Mouse (Mus musculus) neural tube, embryonic 13.5 days (tissue): ENCODE data around the gene Ttll3. TPM values are rescaled to one million over a fixed set of nuclear protein-coding genes. Genes with fewer than 3 reads are reported as not detected.
A peak's percentile ranks its signal among the peaks of the same experiment; 100 is the strongest.

ENCODE experiments used
- ATAC-seq: fragments of 200-750 bp; cut with Nextera tagmentation; 2 replicates; pipeline ENCODE4 v1.8.0; 2017; ENCODE audit warnings: low read depth, mild to moderate bottlenecking, moderate TSS enrichment, moderate library complexity
- H3K27ac ChIP-seq: fragments of 300-500 bp; sonication (generic); replicated peaks from 2 replicates; pipeline ENCODE4 v1.5.1; 2015; ENCODE audit warnings: moderate library complexity, mild to moderate bottlenecking, inconsistent platforms
- H3K27me3 ChIP-seq: fragments of 300-500 bp; sonication (generic); 2 replicates; pipeline ENCODE4 v1.6.1; 2015; ENCODE audit warnings: mild to moderate bottlenecking, inconsistent platforms
- H3K36me3 ChIP-seq: fragments of 300-500 bp; sonication (generic); 2 replicates; pipeline ENCODE4 v1.6.1; 2015; ENCODE audit warnings: mild to moderate bottlenecking, inconsistent platforms
- H3K4me1 ChIP-seq: fragments of 300-500 bp; sonication (generic); replicated peaks from 2 replicates; pipeline ENCODE4 v1.6.1; 2015; ENCODE audit warnings: inconsistent platforms
- H3K4me2 ChIP-seq: fragments of 300-500 bp; sonication (generic); 2 replicates; pipeline ENCODE4 v1.6.1; 2015; ENCODE audit warnings: inconsistent platforms, mild to moderate bottlenecking, moderate library complexity
- H3K4me3 ChIP-seq: fragments of 300-500 bp; sonication (generic); 2 replicates; pipeline ENCODE4 v1.5.1; 2015; ENCODE audit warnings: mild to moderate bottlenecking, inconsistent platforms
- H3K9ac ChIP-seq: fragments of 300-500 bp; sonication (generic); 2 replicates; pipeline ENCODE4 v1.6.1; 2015; ENCODE audit warnings: moderate library complexity, mild to moderate bottlenecking, inconsistent platforms
- H3K9me3 ChIP-seq: fragments of 300-500 bp; sonication (generic); 2 replicates; pipeline ENCODE4 v1.6.1; 2016; ENCODE audit warnings: inconsistent platforms
- WGBS: fragments of 180-500 bp; shearing (Covaris S2); methylation state at CpG from one replicate; pipeline ENCODE4 v1.1.7; 2015; 5-methylcytosine and 5-hydroxymethylcytosine counted together
- polyA plus RNA-seq: library from polyadenylated mRNA; unstranded; fragments of >200 nt; fragmentation: Nextera tagmentation; extraction: Ambion mirVana; gene quantifications from 2 replicates; pipeline ENCODE4 v1.2.1, GENCODE M21; 2015

Ttll3 gene
- polyA plus RNA-seq, 1 experiment from 2014 or later, result 9.9 TPM

- ATAC-seq, result no peak
- Histone ChIP-seq H3K9me3 (no peaks in the 10 kb centered on the region), H3K27me3 (no peaks in the 10 kb centered on the region; the same call in 1 of the 2 replicates), H3K4me1 (no peaks in the 10 kb centered on the region), H3K9ac (no peak overlapping the region), H3K4me3 (no peak overlapping the region), H3K27ac (no peak overlapping the region), H3K36me3 (no peaks in the 10 kb centered on the region), H3K4me2 (no peak overlapping the region)
- 80% methylated on average over 3 of the region's 3 CpGs for WGBS
These were observed 40.9 kb downstream of the Ttll3 start for GRCm38 (mm10) chr6:113429965-113430364.

GRCm38 (mm10) chr6:113430846-113431245 lies 41.8 kb downstream of the Ttll3 start:
- H3K27me3 ChIP-seq, result no peaks in the 10 kb centered on the region; the same call in 1 of the 2 replicates

GRCm38 (mm10) chr6:113431801-113432200 lies 42.7 kb downstream of the Ttll3 start:
- H3K4me3 ChIP-seq, result no peak overlapping the region
- 55% methylated on average over 3 of the region's 3 CpGs for WGBS
- no peak overlapping the region for H3K4me2 ChIP-seq
- no peaks in the 10 kb centered on the region for H3K27me3 ChIP-seq
- H3K27ac ChIP-seq, result no peak overlapping the region
- ATAC-seq, result no peak
- no peaks in the 10 kb centered on the region for H3K4me1 ChIP-seq
- no peak overlapping the region for H3K9ac ChIP-seq
- no peaks in the 10 kb centered on the region for H3K36me3 ChIP-seq
- no peaks in the 10 kb centered on the region for H3K9me3 ChIP-seq

More at GRCm38 (mm10) chr6:113430846-113431245, 41.8 kb downstream of the Ttll3 start:
- H3K4me3 ChIP-seq, result no peak overlapping the region
- no peak overlapping the region for H3K4me2 ChIP-seq
- no peak overlapping the region for H3K9ac ChIP-seq
- no peaks in the 10 kb centered on the region for H3K36me3 ChIP-seq
- H3K27ac ChIP-seq, result no peak overlapping the region
- WGBS, result 65% methylated on average over 3 of the region's 3 CpGs
- H3K4me1 ChIP-seq, result no peaks in the 10 kb centered on the region
- H3K9me3 ChIP-seq, result no peaks in the 10 kb centered on the region
- ATAC-seq, result no peak

GRCm38 (mm10) chr6:113433661-113434060 lies 44.6 kb downstream of the Ttll3 start:
- WGBS, result 77% methylated on average over 3 of the region's 3 CpGs
- H3K9ac ChIP-seq, result no peak overlapping the region
- H3K4me2 ChIP-seq, result no peak overlapping the region
- no peak overlapping the region for H3K4me3 ChIP-seq
- ATAC-seq, result no peak
- H3K27me3 ChIP-seq, result no peaks in the 10 kb centered on the region
- no peaks in the 10 kb centered on the region for H3K9me3 ChIP-seq
- no peak overlapping the region for H3K27ac ChIP-seq
- H3K4me1 ChIP-seq, result no peaks in the 10 kb centered on the region
- no peaks in the 10 kb centered on the region for H3K36me3 ChIP-seq

GRCm38 (mm10) chr6:113434691-113435090 lies 45.6 kb downstream of the Ttll3 start:
- no peak overlapping the region for H3K4me2 ChIP-seq
- no peak for ATAC-seq

GRCm38 (mm10) chr6:113435664-113436205 lies 46.7 kb downstream of the Ttll3 start, which contains the start of gene Cidec:
Cidec (minus strand) TSS chr6:113435760.
- H3K27me3 ChIP-seq, result no peaks in the 10 kb centered on the region
- H3K9me3 ChIP-seq, result no peaks in the 10 kb centered on the region
- H3K27ac ChIP-seq, result no peak within 1 kb of the TSS
- H3K36me3 ChIP-seq, result no peaks in the 10 kb centered on the region
- no peak within 1 kb of the TSS for H3K4me3 ChIP-seq
- 72% methylated on average over 9 of the region's 9 CpGs for WGBS
- H3K4me2 ChIP-seq, result no peak within 1 kb of the TSS
- H3K9ac ChIP-seq, result no peak within 1 kb of the TSS
- H3K4me1 ChIP-seq, result no peaks in the 10 kb centered on the region
- ATAC-seq, result no peak

More at GRCm38 (mm10) chr6:113434691-113435090, 45.6 kb downstream of the Ttll3 start:
- H3K27me3 ChIP-seq, result no peaks in the 10 kb centered on the region
- H3K36me3 ChIP-seq, result no peaks in the 10 kb centered on the region
- H3K9ac ChIP-seq, result no peak overlapping the region
- WGBS, result 74% methylated on average over 7 of the region's 7 CpGs
- no peak overlapping the region for H3K4me3 ChIP-seq
- H3K27ac ChIP-seq, result no peak overlapping the region
- no peaks in the 10 kb centered on the region for H3K9me3 ChIP-seq
- no peaks in the 10 kb centered on the region for H3K4me1 ChIP-seq

GRCm38 (mm10) chr6:113437135-113437534 lies 48.1 kb downstream of the Ttll3 start:
- Histone ChIP-seq H3K9ac (no peak overlapping the region), H3K4me1 (0 out of 2 replicates have a peak, but pooled peaks cover 3% of the 10 kb centered on the region), H3K4me2 (no peak overlapping the region), H3K27me3 (no peaks in the 10 kb centered on the region), H3K27ac (no peak overlapping the region), H3K36me3 (no peaks in the 10 kb centered on the region), H3K9me3 (no peaks in the 10 kb centered on the region), H3K4me3 (no peak overlapping the region)
- ATAC-seq, result no peak
- WGBS, result 79% methylated on average over 12 of the region's 12 CpGs

GRCm38 (mm10) chr6:113438721-113439430 lies 49.8 kb downstream of the Ttll3 start:
- H3K4me1 ChIP-seq, result peaks cover 13% of the 10 kb centered on the region
- H3K36me3 ChIP-seq, result no peaks in the 10 kb centered on the region
- no peak for ATAC-seq
- no peaks in the 10 kb centered on the region for H3K27me3 ChIP-seq
- H3K4me2 ChIP-seq, result no peak overlapping the region
- H3K9me3 ChIP-seq, result no peaks in the 10 kb centered on the region
- H3K9ac ChIP-seq, result no peak overlapping the region
- no peak overlapping the region for H3K27ac ChIP-seq
- H3K4me3 ChIP-seq, result no peak overlapping the region
- 62% methylated on average over 12 of the region's 12 CpGs for WGBS

- H3K36me3 ChIP-seq, result no peaks in the 10 kb centered on the region
- H3K9me3 ChIP-seq, result no peaks in the 10 kb centered on the region
- ATAC-seq, result no peak
- WGBS, result 87% methylated on average over 3 of the region's 3 CpGs
- H3K4me1 ChIP-seq, result peaks cover 13% of the 10 kb centered on the region
- H3K9ac ChIP-seq, result no peak overlapping the region
- H3K27me3 ChIP-seq, result no peaks in the 10 kb centered on the region
- H3K27ac ChIP-seq, result no peak overlapping the region
- no peak overlapping the region for H3K4me2 ChIP-seq
- H3K4me3 ChIP-seq, result no peak overlapping the region
These were observed 51.6 kb downstream of the Ttll3 start for GRCm38 (mm10) chr6:113440686-113441085.

- no peak overlapping the region for H3K27ac ChIP-seq
- H3K27me3 ChIP-seq, result no peaks in the 10 kb centered on the region
- no peak overlapping the region for H3K4me3 ChIP-seq
- no peak; the same call in 1 of the 2 replicates for ATAC-seq
- H3K9me3 ChIP-seq, result no peaks in the 10 kb centered on the region
- H3K4me2 ChIP-seq, result no peak overlapping the region
- WGBS, result 53% methylated on average over 7 of the region's 7 CpGs
- H3K36me3 ChIP-seq, result 0 out of 2 replicates have a peak, but pooled peaks cover under 1% of the 10 kb centered on the region
- H3K4me1 ChIP-seq, result peaks cover 13% of the 10 kb centered on the region
- H3K9ac ChIP-seq, result no peak overlapping the region
These were observed 52.2 kb downstream of the Ttll3 start for GRCm38 (mm10) chr6:113441147-113441680.

- Histone ChIP-seq H3K9ac (peak overlapping the region; percentile 91), H3K4me3 (peak overlapping the region; percentile 84), H3K4me1 (peaks cover 13% of the 10 kb centered on the region), H3K27ac (peak overlapping the region; percentile 64; the same call in 1 of the 2 replicates), H3K36me3 (peaks cover 9% of the 10 kb centered on the region), H3K4me2 (peak overlapping the region; percentile 77), H3K27me3 (no peaks in the 10 kb centered on the region), H3K9me3 (no peaks in the 10 kb centered on the region)
- ATAC-seq, result peak; percentile 38
- 41% methylated on average over 9 of the region's 9 CpGs for WGBS
These were observed 53.0 kb downstream of the Ttll3 start for GRCm38 (mm10) chr6:113442087-113442441.

- Histone ChIP-seq H3K4me2 (peak within 1 kb of the TSS; percentile 77), H3K9ac (peak within 1 kb of the TSS; percentile 91), H3K4me3 (peak within 1 kb of the TSS; percentile 84), H3K27me3 (no peaks in the 10 kb centered on the region), H3K27ac (peak within 1 kb of the TSS; percentile 77), H3K4me1 (peaks cover 13% of the 10 kb centered on the region), H3K9me3 (no peaks in the 10 kb centered on the region), H3K36me3 (peaks cover 14% of the 10 kb centered on the region)
- 1% methylated on average over 45 of the region's 45 CpGs for WGBS
- ATAC-seq, result peak; percentile 95
These were observed 53.5 kb downstream of the Ttll3 start, which contains the start of gene Jagn1 for GRCm38 (mm10) chr6:113442442-113443090. Jagn1 (plus strand) TSS chr6:113442569.
